Mouse (Mus musculus): Measurements from ENCODE around the gene Igtp. TPM values are rescaled to one million over a fixed set of nuclear protein-coding genes. Genes with fewer than 3 reads are reported as not detected.
A peak's percentile ranks its signal among the peaks of the same experiment; 100 is the strongest.
"Not testable (repeated sequence)": the region's sequence is repeated elsewhere in the genome, so short reads cannot be mapped to it uniquely, and the experiment has no call there.

Gene Igtp
- polyA plus RNA-seq (2015; fragmentation: Nextera tagmentation; extraction: Ambion mirVana): 7.7 and 8.0 TPM in 2 replicates

GRCm38 (mm10) chr11:58199229-58200037 lies at the start of gene Igtp, which contains the start of gene Irgm2:
Gene Igtp (plus strand): TSS chr11:58199556.
Gene Irgm2 (plus strand): TSS chr11:58199618.
- not testable (repeated sequence) for H3K27me3 ChIP-seq (ENCODE audit: insufficient read depth, low read length); H3K4me1 ChIP-seq (replicated peaks; ENCODE audit: insufficient read depth, low read length); H3K9me3 ChIP-seq (replicated peaks; ENCODE audit: low read length); H3K36me3 ChIP-seq (ENCODE audit: insufficient read depth, low read length)
- Histone ChIP-seq H3K27ac (peak within 1 kb of the TSS; percentile 80), H3K4me3 (replicated peaks; ENCODE audit: low read depth, low read length) (peak within 1 kb of the TSS; percentile 60), H3K9ac (ENCODE audit: low read depth, low read length) (peak within 1 kb of the TSS; percentile 70), H3K4me2 (ENCODE audit: low read length) (peak within 1 kb of the TSS; percentile 77)
- peak; percentile 81 for DNase-seq (ENCODE audit: low spot score)
- peak; percentile 85 for ATAC-seq (replicated peaks; ENCODE audit: low FRiP score, low read depth)
- WGBS: 5% methylated on average over 13 of the region's 15 CpGs

- 87% methylated on average over 9 of the region's 9 CpGs for WGBS
- H3K36me3 ChIP-seq (ENCODE audit: insufficient read depth, low read length): peaks cover 50% of the 10 kb centered on the region
- no peaks in the 10 kb centered on the region for H3K4me1 ChIP-seq (replicated peaks; ENCODE audit: insufficient read depth, low read length)
These were observed 43.9 kb upstream of the Igtp start for GRCm38 (mm10) chr11:58155458-58155857.

GRCm38 (mm10) chr11:58156871-58157270 lies 42.5 kb upstream of the Igtp start:
- no peak for ATAC-seq (replicated peaks; ENCODE audit: low FRiP score, low read depth)
- no peak for TF ChIP-seq CTCF (IDR thresholded peaks at IDR 0.05; ENCODE audit: low read depth)
- Histone ChIP-seq H3K4me1 (replicated peaks; ENCODE audit: insufficient read depth, low read length) (no peaks in the 10 kb centered on the region), H3K36me3 (ENCODE audit: insufficient read depth, low read length) (peaks cover 58% of the 10 kb centered on the region), H3K4me2 (ENCODE audit: low read length) (no peak overlapping the region), H3K9me3 (replicated peaks; ENCODE audit: low read length) (no peaks in the 10 kb centered on the region), H3K4me3 (replicated peaks; ENCODE audit: low read depth, low read length) (no peak overlapping the region), H3K27me3 (ENCODE audit: insufficient read depth, low read length) (no peaks in the 10 kb centered on the region), H3K27ac (no peak overlapping the region), H3K9ac (ENCODE audit: low read depth, low read length) (no peak overlapping the region)
- WGBS: 47% methylated on average over 3 of the region's 3 CpGs
- no peak for DNase-seq (ENCODE audit: low spot score)

More at GRCm38 (mm10) chr11:58155458-58155857, 43.9 kb upstream of the Igtp start:
- ATAC-seq (replicated peaks; ENCODE audit: low FRiP score, low read depth): no peak
- no peak for TF ChIP-seq CTCF (IDR thresholded peaks at IDR 0.05; ENCODE audit: low read depth)
- no peaks in the 10 kb centered on the region for H3K27me3 ChIP-seq (ENCODE audit: insufficient read depth, low read length)
- H3K9ac ChIP-seq (ENCODE audit: low read depth, low read length): no peak overlapping the region
- no peak overlapping the region for H3K27ac ChIP-seq
- no peak for DNase-seq (ENCODE audit: low spot score)
- H3K4me3 ChIP-seq (replicated peaks; ENCODE audit: low read depth, low read length): no peak overlapping the region
- no peaks in the 10 kb centered on the region for H3K9me3 ChIP-seq (replicated peaks; ENCODE audit: low read length)
- H3K4me2 ChIP-seq (ENCODE audit: low read length): no peak overlapping the region

GRCm38 (mm10) chr11:58165072-58165471 lies 34.3 kb upstream of the Igtp start:
- H3K4me3 ChIP-seq (replicated peaks; ENCODE audit: low read depth, low read length): no peak overlapping the region
- TF ChIP-seq CTCF (IDR thresholded peaks at IDR 0.05; ENCODE audit: low read depth): peak; percentile 31; the same call in 1 of the 2 replicates
- no peak overlapping the region for H3K9ac ChIP-seq (ENCODE audit: low read depth, low read length)
- peaks cover 25% of the 10 kb centered on the region for H3K36me3 ChIP-seq (ENCODE audit: insufficient read depth, low read length)
- WGBS: 94% methylated on average over 2 of the region's 2 CpGs
- no peak overlapping the region for H3K27ac ChIP-seq
- H3K4me2 ChIP-seq (ENCODE audit: low read length): no peak overlapping the region
- H3K27me3 ChIP-seq (ENCODE audit: insufficient read depth, low read length): no peaks in the 10 kb centered on the region
- ATAC-seq (replicated peaks; ENCODE audit: low FRiP score, low read depth): no peak
- no peaks in the 10 kb centered on the region for H3K4me1 ChIP-seq (replicated peaks; ENCODE audit: insufficient read depth, low read length)
- no peaks in the 10 kb centered on the region for H3K9me3 ChIP-seq (replicated peaks; ENCODE audit: low read length)
- no peak for DNase-seq (ENCODE audit: low spot score)

- H3K36me3 ChIP-seq (ENCODE audit: insufficient read depth, low read length): peaks cover 16% of the 10 kb centered on the region; the same call in 1 of the 2 replicates
- peak overlapping the region; percentile 65 for H3K27ac ChIP-seq
- ATAC-seq (replicated peaks; ENCODE audit: low FRiP score, low read depth) (no peak), DNase-seq (ENCODE audit: low spot score) (no peak)
- H3K4me1 ChIP-seq (replicated peaks; ENCODE audit: insufficient read depth, low read length): 0 out of 2 replicates have a peak, but pooled peaks cover 3% of the 10 kb centered on the region
- no peaks in the 10 kb centered on the region for H3K27me3 ChIP-seq (ENCODE audit: insufficient read depth, low read length)
- H3K4me2 ChIP-seq (ENCODE audit: low read length): peak overlapping the region; percentile 70
- 0% methylated on average over 8 of the region's 8 CpGs for WGBS
- peak overlapping the region; percentile 69 for H3K9ac ChIP-seq (ENCODE audit: low read depth, low read length)
- peak; percentile 28; the same call in 1 of the 2 replicates for TF ChIP-seq CTCF (IDR thresholded peaks at IDR 0.05; ENCODE audit: low read depth)
- H3K4me3 ChIP-seq (replicated peaks; ENCODE audit: low read depth, low read length): peak overlapping the region; percentile 80
- H3K9me3 ChIP-seq (replicated peaks; ENCODE audit: low read length): no peaks in the 10 kb centered on the region
These were observed 31.6 kb upstream of the Igtp start for GRCm38 (mm10) chr11:58167822-58168166.

- Histone ChIP-seq H3K9ac (ENCODE audit: low read depth, low read length) (peak within 1 kb of the TSS; percentile 69), H3K36me3 (ENCODE audit: insufficient read depth, low read length) (peaks cover 10% of the 10 kb centered on the region; the same call in 1 of the 2 replicates), H3K27ac (peak within 1 kb of the TSS; percentile 65), H3K4me1 (replicated peaks; ENCODE audit: insufficient read depth, low read length) (0 out of 2 replicates have a peak, but pooled peaks cover 3% of the 10 kb centered on the region), H3K4me2 (ENCODE audit: low read length) (peak within 1 kb of the TSS; percentile 70), H3K9me3 (replicated peaks; ENCODE audit: low read length) (no peaks in the 10 kb centered on the region), H3K4me3 (replicated peaks; ENCODE audit: low read depth, low read length) (peak within 1 kb of the TSS; percentile 80), H3K27me3 (ENCODE audit: insufficient read depth, low read length) (no peaks in the 10 kb centered on the region)
- peak; percentile 87 for DNase-seq (ENCODE audit: low spot score)
- 1% methylated on average over 71 of the region's 71 CpGs for WGBS
- TF ChIP-seq CTCF (IDR thresholded peaks at IDR 0.05; ENCODE audit: low read depth): no peak
- peak; percentile 80 for ATAC-seq (replicated peaks; ENCODE audit: low FRiP score, low read depth)
These were observed 31.0 kb upstream of the Igtp start, which contains the start of gene Gemin5 for GRCm38 (mm10) chr11:58168167-58168915. Gene Gemin5 (minus strand): TSS chr11:58168539.

All from kidney, postnatal 0 days (tissue).